Mouse (Mus musculus) heart, embryonic 12.5 days (tissue): ENCODE measurements at regions not wholly inside any gene's neighbourhood (a gene's known extent, or its start where the extent isn't known, plus 50 kb on each side); places are given as distances from the start of the nearest gene placed in this dataset.

Source experiments
- ATAC-seq: fragments of 200-750 bp; cut with Nextera tagmentation; 2 replicates; pipeline ENCODE4 v1.8.0; 2017; ENCODE audit warnings: moderate TSS enrichment, moderate library complexity; ENCODE audit not compliant: insufficient number of reproducible peaks, low FRiP score
- H3K27ac ChIP-seq: fragments of 300-500 bp; sonication (generic); 2 replicates; pipeline ENCODE4 v1.5.1; 2016; ENCODE audit warnings: mild to moderate bottlenecking, moderate library complexity; ENCODE audit not compliant: poor library complexity, severe bottlenecking
- H3K27me3 ChIP-seq: fragments of 300-500 bp; sonication (generic); replicated peaks from 2 replicates; pipeline ENCODE4 v1.6.1; 2016; ENCODE audit warnings: mild to moderate bottlenecking, moderate library complexity
- H3K36me3 ChIP-seq: fragments of 300-500 bp; sonication (generic); 2 replicates; pipeline ENCODE4 v1.6.1; 2016; ENCODE audit warnings: mild to moderate bottlenecking, moderate library complexity
- H3K4me1 ChIP-seq: fragments of 300-500 bp; sonication (generic); replicated peaks from 2 replicates; pipeline ENCODE4 v1.6.1; 2016; ENCODE audit warnings: mild to moderate bottlenecking
- H3K4me2 ChIP-seq: fragments of 300-500 bp; sonication (generic); 2 replicates; pipeline ENCODE4 v1.6.1; 2016; ENCODE audit warnings: mild to moderate bottlenecking, moderate library complexity
- H3K4me3 ChIP-seq: fragments of 300-500 bp; sonication (generic); 2 replicates; pipeline ENCODE4 v1.5.1; 2016; ENCODE audit warnings: mild to moderate bottlenecking
- H3K9ac ChIP-seq: fragments of 300-500 bp; sonication (generic); 2 replicates; pipeline ENCODE4 v1.6.1; 2016; ENCODE audit warnings: mild to moderate bottlenecking, moderate library complexity
- H3K9me3 ChIP-seq: fragments of 300-500 bp; sonication (generic); replicated peaks from 2 replicates; pipeline ENCODE4 v1.6.1; 2016; ENCODE audit warnings: mild to moderate bottlenecking, moderate library complexity
- WGBS: fragments of 180-500 bp; shearing (Covaris S2); methylation state at CpG from one replicate; pipeline ENCODE4 v1.1.7; 2016; 5-methylcytosine and 5-hydroxymethylcytosine counted together

GRCm38 (mm10) chr3:105130228-105130627 lies 63.6 kb downstream of the 4930564D02Rik start:
- Histone ChIP-seq H3K27me3 (no peaks in the 10 kb centered on the region), H3K4me3 (no peak overlapping the region), H3K4me1 (peaks cover 6% of the 10 kb centered on the region; the same call in 1 of the 2 replicates), H3K36me3 (no peaks in the 10 kb centered on the region), H3K9me3 (0 out of 2 replicates have a peak, but pooled peaks cover 3% of the 10 kb centered on the region), H3K9ac (no peak overlapping the region), H3K4me2 (no peak overlapping the region), H3K27ac (no peak overlapping the region)
- WGBS, result 88% methylated on average over 4 of the region's 4 CpGs
- no peak for ATAC-seq

GRCm38 (mm10) chr3:105131053-105131452 lies 64.4 kb downstream of the 4930564D02Rik start:
- no peaks in the 10 kb centered on the region for H3K36me3 ChIP-seq
- no peak for ATAC-seq

GRCm38 (mm10) chr3:105133011-105133410 lies 66.4 kb downstream of the 4930564D02Rik start:
- H3K27ac ChIP-seq, result no peak overlapping the region
- no peaks in the 10 kb centered on the region for H3K27me3 ChIP-seq
- H3K4me2 ChIP-seq, result no peak overlapping the region
- no peak overlapping the region for H3K9ac ChIP-seq
- no peak for ATAC-seq
- 0 out of 2 replicates have a peak, but pooled peaks cover 3% of the 10 kb centered on the region for H3K9me3 ChIP-seq
- no peak overlapping the region for H3K4me3 ChIP-seq
- no peaks in the 10 kb centered on the region for H3K36me3 ChIP-seq
- WGBS, result 73% methylated on average over 4 of the region's 4 CpGs
- H3K4me1 ChIP-seq, result peaks cover 2% of the 10 kb centered on the region; the same call in 1 of the 2 replicates

More at GRCm38 (mm10) chr3:105131053-105131452, 64.4 kb downstream of the 4930564D02Rik start:
- H3K4me1 ChIP-seq, result peaks cover 6% of the 10 kb centered on the region; the same call in 1 of the 2 replicates
- H3K27me3 ChIP-seq, result no peaks in the 10 kb centered on the region
- H3K9me3 ChIP-seq, result 0 out of 2 replicates have a peak, but pooled peaks cover 3% of the 10 kb centered on the region
- H3K27ac ChIP-seq, result no peak overlapping the region
- no peak overlapping the region for H3K4me3 ChIP-seq
- H3K4me2 ChIP-seq, result no peak overlapping the region
- WGBS, result 85% methylated on average over 6 of the region's 6 CpGs
- H3K9ac ChIP-seq, result no peak overlapping the region

GRCm38 (mm10) chr3:105141170-105141971 lies 74.7 kb downstream of the 4930564D02Rik start:
- WGBS, result 71% methylated on average over 14 of the region's 14 CpGs
- H3K9ac ChIP-seq, result no peak overlapping the region
- ATAC-seq, result no peak

GRCm38 (mm10) chr3:105142631-105143030 lies 76.0 kb downstream of the 4930564D02Rik start:
- Histone ChIP-seq H3K4me3 (no peak overlapping the region), H3K36me3 (no peaks in the 10 kb centered on the region), H3K9ac (no peak overlapping the region), H3K9me3 (peaks cover 4% of the 10 kb centered on the region; the same call in 1 of the 2 replicates), H3K27ac (no peak overlapping the region), H3K27me3 (no peaks in the 10 kb centered on the region), H3K4me2 (no peak overlapping the region), H3K4me1 (no peaks in the 10 kb centered on the region)
- ATAC-seq, result no peak

More at GRCm38 (mm10) chr3:105141170-105141971, 74.7 kb downstream of the 4930564D02Rik start:
- Histone ChIP-seq H3K27ac (no peak overlapping the region), H3K27me3 (no peaks in the 10 kb centered on the region), H3K36me3 (no peaks in the 10 kb centered on the region), H3K4me1 (no peaks in the 10 kb centered on the region), H3K4me3 (no peak overlapping the region), H3K9me3 (peaks cover 4% of the 10 kb centered on the region; the same call in 1 of the 2 replicates), H3K4me2 (no peak overlapping the region)

GRCm38 (mm10) chr3:105151475-105152157 lies 85.0 kb downstream of the 4930564D02Rik start:
- peaks cover 13% of the 10 kb centered on the region; the same call in 1 of the 2 replicates for H3K4me1 ChIP-seq
- H3K27ac ChIP-seq, result no peak overlapping the region
- no peaks in the 10 kb centered on the region for H3K9me3 ChIP-seq
- ATAC-seq, result no peak; the same call in 1 of the 2 replicates
- H3K4me2 ChIP-seq, result no peak overlapping the region
- no peak overlapping the region for H3K4me3 ChIP-seq
- no peaks in the 10 kb centered on the region for H3K27me3 ChIP-seq
- H3K36me3 ChIP-seq, result no peaks in the 10 kb centered on the region
- 13% methylated on average over 11 of the region's 11 CpGs for WGBS
- H3K9ac ChIP-seq, result no peak overlapping the region

GRCm38 (mm10) chr3:105152158-105152541 lies 85.5 kb downstream of the 4930564D02Rik start:
- WGBS, result 15% methylated on average over 1 of the region's 1 CpGs
- Histone ChIP-seq H3K4me1 (peaks cover 13% of the 10 kb centered on the region; the same call in 1 of the 2 replicates), H3K9ac (no peak overlapping the region), H3K36me3 (no peaks in the 10 kb centered on the region), H3K4me3 (no peak overlapping the region), H3K27ac (no peak overlapping the region), H3K27me3 (no peaks in the 10 kb centered on the region), H3K4me2 (no peak overlapping the region), H3K9me3 (no peaks in the 10 kb centered on the region)
- ATAC-seq, result no peak

GRCm38 (mm10) chr3:105158376-105158775 lies 91.7 kb downstream of the 4930564D02Rik start:
- Histone ChIP-seq H3K4me2 (no peak overlapping the region), H3K36me3 (no peaks in the 10 kb centered on the region), H3K27ac (no peak overlapping the region), H3K4me1 (peaks cover 5% of the 10 kb centered on the region; the same call in 1 of the 2 replicates), H3K9ac (no peak overlapping the region), H3K4me3 (no peak overlapping the region), H3K27me3 (no peaks in the 10 kb centered on the region), H3K9me3 (no peaks in the 10 kb centered on the region)
- WGBS, result 56% methylated on average over 2 of the region's 2 CpGs
- no peak for ATAC-seq

- no peak for ATAC-seq
- H3K4me3 ChIP-seq, result no peak overlapping the region
- 62% methylated on average over 2 of the region's 2 CpGs for WGBS
- H3K4me2 ChIP-seq, result no peak overlapping the region
- H3K4me1 ChIP-seq, result peaks cover 4% of the 10 kb centered on the region; the same call in 1 of the 2 replicates
- H3K9me3 ChIP-seq, result 0 out of 2 replicates have a peak, but pooled peaks cover 2% of the 10 kb centered on the region
- no peaks in the 10 kb centered on the region for H3K27me3 ChIP-seq
- no peak overlapping the region for H3K27ac ChIP-seq
- no peak overlapping the region for H3K9ac ChIP-seq
- no peaks in the 10 kb centered on the region for H3K36me3 ChIP-seq
These were observed 98.7 kb downstream of the 4930564D02Rik start for GRCm38 (mm10) chr3:105165355-105165754.

GRCm38 (mm10) chr3:105169117-105169516 lies 102.5 kb downstream of the 4930564D02Rik start:
- Histone ChIP-seq H3K4me3 (no peak overlapping the region), H3K27me3 (no peaks in the 10 kb centered on the region), H3K4me1 (peaks cover 4% of the 10 kb centered on the region; the same call in 1 of the 2 replicates), H3K9ac (no peak overlapping the region), H3K36me3 (no peaks in the 10 kb centered on the region), H3K4me2 (no peak overlapping the region), H3K9me3 (peaks cover 7% of the 10 kb centered on the region; the same call in 1 of the 2 replicates), H3K27ac (no peak overlapping the region)
- ATAC-seq, result no peak
- WGBS, result 62% methylated on average over 4 of the region's 4 CpGs

- H3K9ac ChIP-seq, result no peak overlapping the region
- no peaks in the 10 kb centered on the region for H3K27me3 ChIP-seq
- no peak overlapping the region for H3K4me3 ChIP-seq
- 65% methylated on average over 5 of the region's 5 CpGs for WGBS
- H3K4me1 ChIP-seq, result no peaks in the 10 kb centered on the region
- peaks cover 7% of the 10 kb centered on the region; the same call in 1 of the 2 replicates for H3K9me3 ChIP-seq
- no peak overlapping the region for H3K4me2 ChIP-seq
- no peak for ATAC-seq
- H3K27ac ChIP-seq, result no peak overlapping the region
- H3K36me3 ChIP-seq, result no peaks in the 10 kb centered on the region
These were observed 104.9 kb downstream of the 4930564D02Rik start for GRCm38 (mm10) chr3:105171527-105171926.
